Mouse (Mus musculus) heart, postnatal 10 days (tissue): ENCODE data around the gene Rbms3. TPM values are rescaled to one million over a fixed set of nuclear protein-coding genes. Genes with fewer than 3 reads are reported as not detected.
A peak's percentile ranks its signal among the peaks of the same experiment; 100 is the strongest.

Source experiments
- DNase-seq, 2 experiments: peaks; one replicate each; pipeline ENCODE4 v3.0.0; 2021
- intact Hi-C: fragments of 180-260 bp; cut with DNase I; formaldehyde crosslinking; loops from one replicate; pipeline ENCODE4 v1.15.1; 2025
- total RNA-seq, 2 experiments: library from RNA; stranded (reverse); gene quantifications; 2 replicates each; pipeline ENCODE4 v1.2.3; 2021

The Rbms3 gene
- total RNA-seq, 2 experiments from 2014 or later: 24.9 to 25.0 TPM

- DNase-seq: no peak
- intact Hi-C loops: no loop called here
These were observed 429.6 kb downstream of the Rbms3 start for GRCm38 (mm10) chr9:117200067-117200658.

- intact Hi-C loops: no loop called here
- DNase-seq: no peak
These were observed 432.2 kb downstream of the Rbms3 start for GRCm38 (mm10) chr9:117197531-117197930.

GRCm38 (mm10) chr9:117192565-117193540 is 436.9 kb downstream of the Rbms3 start:
- DNase-seq: peak; percentile 83
- intact Hi-C loops: loop anchor here (5.0 kb wide), 1 partner anchor 59 kb away; no protein-coding TSS in a partner anchor

DNA sequence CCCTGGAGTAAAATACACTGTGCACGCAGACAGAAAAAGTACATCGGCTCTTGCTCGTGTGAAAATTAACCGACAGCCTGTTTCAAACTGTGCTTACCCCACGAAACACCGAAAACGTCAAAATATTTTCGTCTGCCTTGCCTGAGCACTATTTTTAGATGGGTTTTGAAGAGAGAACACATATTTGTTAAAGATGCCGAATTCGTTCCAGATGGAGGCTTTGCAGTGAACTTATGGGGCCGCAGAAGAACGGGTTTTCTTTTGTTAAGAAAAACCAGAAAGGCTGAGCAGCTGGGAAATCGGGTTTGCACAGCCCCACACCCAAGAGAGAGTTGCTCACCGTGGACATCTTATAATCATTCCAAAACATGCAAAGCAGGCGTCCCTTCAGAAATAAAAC is 437.6 kb downstream of the Rbms3 start:
- intact Hi-C loops: loop anchor here (5.0 kb wide), 1 partner anchor 60 kb away; no protein-coding TSS in a partner anchor
- peak; percentile 24 to 29 for DNase-seq

DNA sequence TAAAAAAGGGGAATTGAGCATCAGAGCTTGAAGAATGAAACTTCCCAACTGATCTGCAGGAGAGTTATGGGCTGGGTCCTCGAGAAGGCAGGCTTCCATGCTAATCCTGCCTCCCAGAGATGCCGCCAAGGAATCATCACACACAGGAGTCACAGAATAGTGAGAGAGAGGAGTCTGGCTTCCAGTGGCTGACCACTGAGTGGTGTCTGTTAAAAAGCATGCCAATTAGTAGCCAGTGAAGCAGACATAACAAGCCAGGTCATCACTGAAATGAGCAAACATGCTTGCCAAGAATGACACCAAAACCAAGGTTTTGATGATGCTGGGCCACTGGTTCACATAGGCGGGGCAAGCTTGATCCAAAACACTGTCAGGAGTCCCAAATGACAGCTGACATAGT is 441.3 kb downstream of the Rbms3 start:
- DNase-seq: no peak
- intact Hi-C loops: no loop called here

DNA sequence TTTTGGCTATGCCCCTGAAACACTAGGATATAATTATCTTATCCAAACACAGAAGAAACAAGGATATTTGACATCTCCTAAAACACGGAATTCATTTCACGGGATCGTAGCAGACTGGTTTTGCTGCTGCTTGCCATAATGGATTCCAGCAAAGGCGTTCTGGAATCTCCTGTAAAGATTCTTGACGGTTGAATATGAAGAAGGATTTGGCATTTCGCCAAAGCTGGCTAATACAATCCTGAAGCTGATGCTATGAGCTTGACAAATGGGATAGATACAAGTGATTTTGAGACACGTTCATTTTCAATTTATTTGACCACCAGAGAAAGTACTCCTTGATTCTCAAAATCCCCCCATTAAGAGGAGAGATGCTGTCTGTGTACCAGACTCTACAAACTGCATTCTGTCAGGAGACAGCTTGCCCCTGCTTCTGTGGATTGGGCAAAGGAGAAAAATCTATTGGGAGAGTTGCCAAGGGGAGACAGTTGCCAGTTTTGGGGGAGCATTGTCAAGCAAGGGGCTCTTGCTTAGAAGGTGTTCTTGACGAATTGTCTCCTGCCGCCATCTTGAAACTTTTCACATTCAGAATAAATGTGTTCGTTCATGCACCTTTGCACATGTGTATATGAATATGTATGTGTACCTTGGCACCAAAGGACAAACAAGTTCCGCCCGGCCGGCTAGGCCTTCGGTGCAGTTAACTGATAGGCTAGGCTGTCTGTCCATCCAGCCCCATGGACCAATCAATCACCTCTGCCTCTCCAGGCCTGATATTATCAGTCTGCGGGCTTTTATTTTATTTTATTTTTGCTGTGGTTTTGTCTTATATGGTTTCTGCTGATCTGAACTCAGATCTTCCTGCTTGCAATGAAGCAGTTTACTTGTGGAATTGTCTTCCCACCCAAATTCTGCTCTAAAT is 442.3 kb downstream of the Rbms3 start:
- intact Hi-C loops: no loop called here
- DNase-seq: no peak

GRCm38 (mm10) chr9:117180658-117181057 is 449.1 kb downstream of the Rbms3 start:
- intact Hi-C loops: no loop called here
- DNase-seq: no peak

DNA sequence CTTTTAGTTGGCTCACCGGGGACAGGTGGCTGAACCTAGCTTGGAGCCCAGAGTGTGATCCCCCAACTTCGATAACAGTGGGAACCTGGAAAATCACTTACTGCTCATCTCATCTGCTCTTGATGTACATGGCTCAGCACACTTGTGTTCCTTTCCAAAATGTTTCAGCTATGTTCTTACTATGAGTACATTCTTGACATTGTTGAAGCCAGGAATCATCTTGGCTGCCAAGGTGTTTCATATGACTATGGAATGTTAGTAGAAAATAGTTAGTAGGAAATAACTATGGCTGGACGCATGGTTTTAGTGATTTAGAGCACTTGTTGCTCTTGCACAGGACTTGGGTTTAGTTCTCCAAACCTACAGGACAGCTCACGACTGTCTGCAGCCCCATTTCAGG is 451.3 kb downstream of the Rbms3 start:
- intact Hi-C loops: no loop called here
- DNase-seq: peak; percentile 43 to 45

DNA sequence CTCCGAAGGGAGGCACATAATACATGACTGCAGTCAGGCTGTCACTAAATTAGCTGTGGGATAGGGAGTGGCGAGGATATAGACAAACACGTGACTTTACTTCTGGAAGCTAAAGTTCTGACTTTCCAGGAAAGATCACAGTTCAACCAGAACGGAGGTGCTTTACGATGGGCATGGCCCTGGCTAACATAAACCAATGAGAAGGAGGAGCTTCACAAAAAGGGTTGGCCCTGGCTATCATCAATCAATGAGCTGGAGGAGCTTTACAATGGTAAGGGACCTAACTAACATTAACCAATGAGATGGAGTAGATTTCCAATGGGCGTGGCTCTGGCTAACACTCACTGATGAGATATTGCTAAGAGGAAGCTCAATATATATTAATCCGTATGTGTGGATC is 457.2 kb downstream of the Rbms3 start:
- intact Hi-C loops: no loop called here
- no peak for DNase-seq

GRCm38 (mm10) chr9:117169196-117169595 is 460.5 kb downstream of the Rbms3 start:
- intact Hi-C loops: no loop called here
- no peak for DNase-seq

- intact Hi-C loops: no loop called here
These were observed 466.6 kb downstream of the Rbms3 start for GRCm38 (mm10) chr9:117163143-117163542.

GRCm38 (mm10) chr9:117161150-117161549 is 468.6 kb downstream of the Rbms3 start:
- intact Hi-C loops: no loop called here
- no peak for DNase-seq

More at GRCm38 (mm10) chr9:117163143-117163542, 466.6 kb downstream of the Rbms3 start:
- DNase-seq: peak; percentile 69 to 71

DNA sequence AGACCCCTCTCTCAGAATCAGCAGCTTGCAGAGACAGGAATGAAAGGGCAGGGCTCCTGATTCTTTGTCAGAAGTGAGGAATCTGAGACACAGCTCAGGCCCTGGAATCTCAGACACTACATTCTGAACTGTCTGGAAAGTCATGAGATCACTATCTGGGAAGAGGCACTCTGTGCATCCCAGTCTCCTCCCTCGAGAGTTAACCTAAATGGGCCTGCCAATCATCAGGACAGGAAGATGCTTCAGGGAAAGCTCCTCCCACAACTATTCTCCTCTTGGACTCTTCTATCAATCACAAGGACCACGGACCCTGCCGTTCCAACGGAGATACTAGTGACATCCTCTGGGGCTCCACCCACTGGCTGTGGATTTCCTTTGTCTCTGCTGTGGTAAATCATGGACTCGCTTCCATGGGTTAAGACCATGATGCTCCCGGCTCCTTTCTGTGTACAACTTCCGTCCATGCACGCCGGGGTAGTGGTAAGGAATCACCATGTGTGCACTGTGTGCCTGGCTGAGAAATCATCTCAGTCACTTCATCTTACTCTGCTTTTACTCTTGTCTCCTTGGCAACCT is 473.3 kb downstream of the Rbms3 start:
- intact Hi-C loops: no loop called here
- no peak for DNase-seq

- DNase-seq: no peak
- intact Hi-C loops: no loop called here
These were observed 475.1 kb downstream of the Rbms3 start for GRCm38 (mm10) chr9:117154590-117154989.

DNA sequence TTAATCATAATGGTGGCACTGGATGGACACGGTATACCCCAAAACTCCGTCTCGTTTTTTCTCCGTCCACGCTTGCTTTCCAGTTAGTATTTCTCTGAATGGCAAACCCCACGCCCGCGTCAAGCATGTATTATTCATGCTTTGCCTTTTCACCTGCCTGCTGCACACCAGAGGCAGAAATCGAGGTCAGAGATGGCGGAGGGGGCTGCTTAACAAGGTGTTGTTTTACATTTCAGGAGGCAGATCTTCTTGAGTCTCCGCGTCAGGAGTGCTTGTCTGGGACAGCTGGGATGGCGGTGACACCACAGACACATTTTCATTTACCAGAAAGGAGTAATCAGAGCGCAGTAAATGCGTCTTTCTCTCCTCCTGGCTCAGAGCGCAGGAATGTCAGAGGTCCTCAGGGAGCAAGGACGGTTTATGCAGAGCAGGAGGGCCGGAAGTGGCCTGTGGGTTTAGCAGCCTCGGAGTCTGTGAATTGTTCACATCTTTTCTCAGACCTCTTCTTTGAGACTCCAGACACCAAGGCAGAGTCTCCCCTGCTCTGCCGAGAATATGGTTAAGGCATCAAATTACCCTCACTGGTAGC is 475.9 kb downstream of the Rbms3 start:
- intact Hi-C loops: no loop called here
- peak; percentile 36 to 37 for DNase-seq

DNA sequence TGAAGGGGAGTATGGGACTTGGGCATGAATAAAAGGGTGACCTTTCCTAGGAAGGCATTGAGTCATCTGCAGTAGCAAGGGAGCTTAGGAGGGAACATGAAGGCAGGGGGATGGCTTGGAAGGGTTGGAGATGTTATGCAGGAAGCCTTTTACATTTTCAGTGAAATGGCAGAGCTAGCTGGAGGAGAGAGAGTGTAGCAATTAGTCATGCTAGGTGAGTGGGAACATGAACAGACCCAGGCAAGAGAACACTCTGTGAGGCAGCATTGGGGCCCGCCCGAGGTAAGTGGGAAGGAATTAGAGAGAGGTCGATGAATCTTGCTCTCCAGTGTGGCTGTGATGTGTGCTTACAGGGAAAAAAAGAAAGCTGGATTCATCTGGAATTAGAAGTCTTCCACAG is 477.8 kb downstream of the Rbms3 start:
- DNase-seq: no peak
- intact Hi-C loops: no loop called here

GRCm38 (mm10) chr9:117144057-117144723 is 485.5 kb downstream of the Rbms3 start:
- intact Hi-C loops: no loop called here
- peak; percentile 47 to 55 for DNase-seq

DNA sequence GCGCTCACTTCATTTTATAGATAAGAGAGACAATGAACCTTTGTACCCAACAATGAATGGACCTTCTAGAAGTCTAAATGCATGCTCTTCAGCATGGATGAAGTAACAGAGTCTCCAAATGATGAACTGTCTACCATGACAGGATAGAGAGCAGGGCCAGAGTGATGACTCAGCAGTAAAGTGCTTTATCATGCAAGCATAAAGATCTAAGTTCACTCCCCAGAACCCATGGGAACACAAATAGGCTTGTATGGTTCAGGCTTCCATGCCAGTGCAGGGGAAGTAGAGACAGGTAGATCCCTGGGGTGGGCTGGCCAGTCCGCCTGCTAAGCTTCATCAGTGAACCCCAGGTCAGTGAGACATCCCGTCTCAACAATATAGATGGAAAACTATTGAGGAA is 489.7 kb downstream of the Rbms3 start:
- intact Hi-C loops: no loop called here
- DNase-seq: no peak

DNA sequence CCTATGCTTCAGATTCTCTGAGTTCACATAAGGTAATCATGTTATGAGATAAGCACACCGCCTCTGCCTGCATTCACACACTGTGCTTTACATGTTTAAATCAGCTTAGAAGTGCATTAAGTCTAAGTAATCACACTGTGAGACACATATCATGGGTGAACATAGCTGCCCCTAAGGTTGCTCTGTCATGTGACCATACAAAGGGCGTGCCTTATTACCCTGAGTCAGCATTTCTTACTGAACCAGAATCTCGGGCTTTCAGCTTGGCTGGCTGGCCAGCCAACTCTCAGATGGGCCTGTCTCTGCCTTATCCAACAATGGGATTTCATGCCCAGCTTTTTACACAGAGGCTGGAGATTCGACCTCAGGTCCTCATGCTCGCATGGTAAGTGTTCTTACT is 493.3 kb downstream of the Rbms3 start:
- DNase-seq: peak in 1 of 2 experiments; percentile 34
- intact Hi-C loops: no loop called here
